Mouse (Mus musculus) neural tube, embryonic 13.5 days (tissue): ENCODE measurements at regions not wholly inside any gene's neighbourhood (a gene's known extent, or its start where the extent isn't known, plus 50 kb on each side); places are given as distances from the start of the nearest gene placed in this dataset.

ENCODE experiments used
- ATAC-seq: fragments of 200-750 bp; cut with Nextera tagmentation; 2 replicates; pipeline ENCODE4 v1.8.0; 2017; ENCODE audit warnings: low read depth, mild to moderate bottlenecking, moderate TSS enrichment, moderate library complexity
- H3K27ac ChIP-seq: fragments of 300-500 bp; sonication (generic); replicated peaks from 2 replicates; pipeline ENCODE4 v1.5.1; 2015; ENCODE audit warnings: moderate library complexity, mild to moderate bottlenecking, inconsistent platforms
- H3K27me3 ChIP-seq: fragments of 300-500 bp; sonication (generic); 2 replicates; pipeline ENCODE4 v1.6.1; 2015; ENCODE audit warnings: mild to moderate bottlenecking, inconsistent platforms
- H3K36me3 ChIP-seq: fragments of 300-500 bp; sonication (generic); 2 replicates; pipeline ENCODE4 v1.6.1; 2015; ENCODE audit warnings: mild to moderate bottlenecking, inconsistent platforms
- H3K4me1 ChIP-seq: fragments of 300-500 bp; sonication (generic); replicated peaks from 2 replicates; pipeline ENCODE4 v1.6.1; 2015; ENCODE audit warnings: inconsistent platforms
- H3K4me2 ChIP-seq: fragments of 300-500 bp; sonication (generic); 2 replicates; pipeline ENCODE4 v1.6.1; 2015; ENCODE audit warnings: inconsistent platforms, mild to moderate bottlenecking, moderate library complexity
- H3K4me3 ChIP-seq: fragments of 300-500 bp; sonication (generic); 2 replicates; pipeline ENCODE4 v1.5.1; 2015; ENCODE audit warnings: mild to moderate bottlenecking, inconsistent platforms
- H3K9ac ChIP-seq: fragments of 300-500 bp; sonication (generic); 2 replicates; pipeline ENCODE4 v1.6.1; 2015; ENCODE audit warnings: moderate library complexity, mild to moderate bottlenecking, inconsistent platforms
- H3K9me3 ChIP-seq: fragments of 300-500 bp; sonication (generic); 2 replicates; pipeline ENCODE4 v1.6.1; 2016; ENCODE audit warnings: inconsistent platforms
- WGBS: fragments of 180-500 bp; shearing (Covaris S2); methylation state at CpG from one replicate; pipeline ENCODE4 v1.1.7; 2015; 5-methylcytosine and 5-hydroxymethylcytosine counted together

- no peak overlapping the region for H3K27ac ChIP-seq
- H3K36me3 ChIP-seq = no peaks in the 10 kb centered on the region
- no peak overlapping the region for H3K4me3 ChIP-seq
- H3K4me2 ChIP-seq = no peak overlapping the region
- no peak for ATAC-seq
- 14% methylated on average over 3 of the region's 3 CpGs for WGBS
- no peak overlapping the region for H3K9ac ChIP-seq
- peaks cover 31% of the 10 kb centered on the region for H3K4me1 ChIP-seq
- peaks cover 51% of the 10 kb centered on the region for H3K27me3 ChIP-seq
- H3K9me3 ChIP-seq = no peaks in the 10 kb centered on the region
These were observed 73.1 kb downstream of the Rpusd4 start for GRCm38 (mm10) chr9:35340811-35341210.

DNA sequence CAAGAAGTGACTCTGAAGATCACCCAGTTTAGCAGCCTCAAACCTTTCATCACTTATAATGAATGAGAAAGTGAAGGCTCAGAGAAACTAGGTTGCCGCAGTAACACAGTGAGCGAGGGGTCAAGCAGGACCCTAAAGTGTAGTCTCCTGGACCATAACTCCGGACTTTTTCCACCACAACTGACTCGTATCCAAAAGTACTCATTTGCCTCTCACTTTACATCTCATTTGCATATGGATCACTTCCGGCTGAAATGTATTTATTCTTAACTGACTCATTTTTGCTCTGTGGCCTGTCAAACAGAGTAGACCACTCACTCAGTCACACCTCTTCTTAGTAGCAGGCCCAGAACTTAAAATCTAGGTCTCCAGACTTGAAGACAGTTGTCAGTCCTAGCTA lies 73.7 kb downstream of the Rpusd4 start:
- no peak for ATAC-seq
- no peak overlapping the region for H3K27ac ChIP-seq
- H3K9ac ChIP-seq = no peak overlapping the region
- WGBS = 80% methylated on average over 5 of the region's 5 CpGs
- H3K4me2 ChIP-seq = no peak overlapping the region
- H3K36me3 ChIP-seq = no peaks in the 10 kb centered on the region
- peaks cover 25% of the 10 kb centered on the region for H3K4me1 ChIP-seq
- no peak overlapping the region for H3K4me3 ChIP-seq
- no peaks in the 10 kb centered on the region for H3K9me3 ChIP-seq
- peaks cover 51% of the 10 kb centered on the region for H3K27me3 ChIP-seq

GRCm38 (mm10) chr9:35342436-35342835 lies 74.8 kb downstream of the Rpusd4 start:
- 54% methylated on average over 2 of the region's 2 CpGs for WGBS
- no peak overlapping the region for H3K4me3 ChIP-seq
- H3K4me1 ChIP-seq = peaks cover 18% of the 10 kb centered on the region
- H3K4me2 ChIP-seq = no peak overlapping the region
- H3K27me3 ChIP-seq = peaks cover 54% of the 10 kb centered on the region
- no peak for ATAC-seq
- H3K36me3 ChIP-seq = no peaks in the 10 kb centered on the region
- H3K9me3 ChIP-seq = no peaks in the 10 kb centered on the region
- no peak overlapping the region for H3K27ac ChIP-seq
- no peak overlapping the region for H3K9ac ChIP-seq

GRCm38 (mm10) chr9:35343336-35343735 lies 75.7 kb downstream of the Rpusd4 start:
- H3K9me3 ChIP-seq = no peaks in the 10 kb centered on the region
- no peak overlapping the region for H3K4me3 ChIP-seq
- H3K36me3 ChIP-seq = no peaks in the 10 kb centered on the region
- no peak for ATAC-seq
- no peak overlapping the region for H3K9ac ChIP-seq
- H3K27me3 ChIP-seq = peaks cover 51% of the 10 kb centered on the region
- no peak overlapping the region for H3K4me2 ChIP-seq
- peaks cover 18% of the 10 kb centered on the region for H3K4me1 ChIP-seq
- H3K27ac ChIP-seq = no peak overlapping the region

- Histone ChIP-seq H3K9me3 (no peaks in the 10 kb centered on the region), H3K4me1 (peaks cover 18% of the 10 kb centered on the region), H3K4me2 (no peak overlapping the region), H3K27me3 (peaks cover 42% of the 10 kb centered on the region), H3K36me3 (no peaks in the 10 kb centered on the region), H3K9ac (no peak overlapping the region), H3K27ac (no peak overlapping the region), H3K4me3 (no peak overlapping the region)
- ATAC-seq = no peak
- WGBS = 54% methylated on average over 6 of the region's 6 CpGs
These were observed 76.6 kb upstream of the Cdon start for GRCm38 (mm10) chr9:35344374-35344773.

- Histone ChIP-seq H3K9ac (no peak overlapping the region), H3K36me3 (no peaks in the 10 kb centered on the region), H3K4me1 (peaks cover 10% of the 10 kb centered on the region), H3K9me3 (no peaks in the 10 kb centered on the region), H3K27me3 (peaks cover 33% of the 10 kb centered on the region), H3K4me3 (no peak overlapping the region), H3K4me2 (no peak overlapping the region), H3K27ac (no peak overlapping the region)
- ATAC-seq = no peak
- 79% methylated on average over 5 of the region's 5 CpGs for WGBS
These were observed 74.5 kb upstream of the Cdon start for GRCm38 (mm10) chr9:35346378-35346777.

DNA sequence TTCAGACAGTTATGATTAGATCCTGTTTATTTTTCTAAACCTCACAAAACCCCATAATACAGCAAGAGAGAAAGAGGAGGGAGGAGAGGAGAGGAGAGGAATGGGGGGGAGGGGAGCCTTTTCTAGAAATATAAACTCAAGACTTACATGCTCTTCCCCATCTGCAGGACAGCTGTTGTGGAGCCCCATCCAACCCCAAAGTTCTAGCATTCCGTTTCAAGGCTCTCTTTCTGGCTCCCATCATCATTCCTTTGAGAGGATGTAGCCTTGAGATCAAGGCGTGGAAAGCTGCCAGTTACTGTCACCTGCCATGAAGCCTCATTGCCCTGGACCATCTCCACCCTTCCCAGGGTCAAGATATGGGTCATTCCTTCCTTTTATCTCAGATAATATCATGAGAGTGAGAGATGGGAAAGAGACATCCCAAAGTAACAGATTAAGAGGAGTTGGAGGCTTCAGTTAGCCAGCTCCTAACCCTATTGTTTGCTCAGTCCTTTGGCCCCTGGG lies 70.8 kb upstream of the Cdon start:
- no peak for ATAC-seq
- 89% methylated on average over 2 of the region's 2 CpGs for WGBS
- no peak overlapping the region for H3K27ac ChIP-seq

DNA sequence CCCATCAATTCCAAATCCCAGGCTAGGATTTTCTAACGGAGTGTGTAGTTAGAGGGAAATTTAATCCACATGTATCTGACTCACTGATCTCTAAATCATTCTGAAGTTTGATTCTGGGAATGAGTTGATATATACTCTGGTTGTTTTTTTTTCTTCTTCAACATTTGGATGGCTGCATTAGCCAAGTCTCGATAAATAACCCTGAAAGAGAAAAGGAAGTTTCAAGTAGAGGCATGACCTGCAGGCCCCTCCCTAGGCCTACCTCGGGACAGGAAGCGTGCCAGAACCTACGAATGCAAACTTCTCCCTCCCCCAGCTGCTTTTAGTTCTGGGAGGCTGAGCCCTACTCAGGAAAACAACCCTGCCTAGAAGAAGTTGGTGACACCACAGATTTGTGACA lies 69.4 kb upstream of the Cdon start:
- Histone ChIP-seq H3K36me3 (no peaks in the 10 kb centered on the region), H3K4me3 (no peak overlapping the region), H3K4me1 (peaks cover 9% of the 10 kb centered on the region; the same call in 1 of the 2 replicates), H3K9ac (no peak overlapping the region), H3K9me3 (no peaks in the 10 kb centered on the region), H3K4me2 (no peak overlapping the region), H3K27me3 (peaks cover 8% of the 10 kb centered on the region; the same call in 1 of the 2 replicates), H3K27ac (no peak overlapping the region)
- WGBS = 85% methylated on average over 5 of the region's 5 CpGs
- ATAC-seq = no peak

More for the DNA sequence above, 70.8 kb upstream of the Cdon start:
- H3K4me3 ChIP-seq = no peak overlapping the region
- H3K4me2 ChIP-seq = no peak overlapping the region
- H3K9me3 ChIP-seq = no peaks in the 10 kb centered on the region
- H3K27me3 ChIP-seq = peaks cover 16% of the 10 kb centered on the region
- peaks cover 9% of the 10 kb centered on the region; the same call in 1 of the 2 replicates for H3K4me1 ChIP-seq
- H3K9ac ChIP-seq = no peak overlapping the region
- no peaks in the 10 kb centered on the region for H3K36me3 ChIP-seq

- Histone ChIP-seq H3K9ac (no peak overlapping the region), H3K4me3 (no peak overlapping the region), H3K27me3 (peaks cover 12% of the 10 kb centered on the region), H3K9me3 (no peaks in the 10 kb centered on the region), H3K4me1 (peaks cover 11% of the 10 kb centered on the region; the same call in 1 of the 2 replicates), H3K36me3 (no peaks in the 10 kb centered on the region), H3K27ac (no peak overlapping the region), H3K4me2 (no peak overlapping the region)
- 0 out of 2 replicates have a peak, but pooled peaks have one; percentile 27 for ATAC-seq
- whole genome bisulfite sequencing = 54% methylated on average over 7 of the region's 7 CpGs
These were observed 66.2 kb upstream of the Cdon start for GRCm38 (mm10) chr9:35354652-35355130.

GRCm38 (mm10) chr9:35359699-35360098 lies 61.2 kb upstream of the Cdon start:
- H3K4me2 ChIP-seq = no peak overlapping the region
- H3K9me3 ChIP-seq = no peaks in the 10 kb centered on the region
- 0 out of 2 replicates have a peak overlapping the region, but pooled peaks have one; percentile 52 for H3K27ac ChIP-seq
- H3K36me3 ChIP-seq = no peaks in the 10 kb centered on the region
- 70% methylated on average over 6 of the region's 6 CpGs for WGBS
- peaks cover 34% of the 10 kb centered on the region for H3K4me1 ChIP-seq
- no peak overlapping the region for H3K4me3 ChIP-seq
- H3K27me3 ChIP-seq = peaks cover 47% of the 10 kb centered on the region
- H3K9ac ChIP-seq = no peak overlapping the region
- no peak for ATAC-seq

DNA sequence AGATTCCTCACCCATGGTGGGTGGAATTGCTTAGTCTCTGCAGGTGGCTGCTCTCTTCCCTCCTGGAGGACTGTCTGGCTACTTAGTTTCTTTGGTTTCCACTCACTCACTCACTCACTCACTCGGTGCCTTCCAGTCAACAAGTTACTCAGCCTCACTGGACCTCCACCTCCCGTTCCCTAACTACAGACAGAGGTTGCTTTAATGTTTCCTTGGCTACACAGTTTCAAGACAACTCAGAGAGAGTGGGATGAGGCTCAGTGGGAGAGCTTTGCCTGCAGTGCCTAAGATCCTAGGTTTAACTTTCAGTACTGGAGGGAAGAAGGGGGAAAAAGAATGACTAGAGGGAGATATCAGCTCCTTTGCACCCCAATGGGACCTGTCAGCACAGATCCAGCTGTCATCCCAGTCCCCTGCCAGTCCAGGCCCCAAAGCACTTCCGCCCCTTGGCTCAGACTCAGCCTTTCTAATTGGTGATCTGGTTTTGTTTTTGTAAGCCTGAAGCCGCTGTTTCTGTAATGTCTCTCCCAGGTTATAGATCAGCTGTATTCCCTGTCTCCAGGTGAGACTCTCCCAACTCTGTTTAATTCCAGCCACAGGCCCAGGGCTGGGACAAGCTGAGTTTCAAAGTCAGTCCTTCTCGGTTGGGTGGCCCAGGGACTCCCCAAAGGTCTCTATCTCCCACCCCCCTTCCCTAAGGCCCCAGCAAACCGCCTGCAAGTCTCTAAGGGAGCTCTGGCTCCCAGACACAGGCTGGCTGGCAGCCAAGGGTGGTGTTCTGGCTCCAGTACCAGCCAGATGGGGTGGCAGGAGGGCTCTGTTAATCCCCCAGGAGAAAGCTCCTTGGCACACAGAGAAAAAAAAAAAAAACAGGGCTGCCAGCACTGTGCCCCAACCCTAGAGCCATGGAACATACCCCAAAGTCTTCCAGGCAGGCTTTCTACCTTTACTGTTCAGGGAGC lies 60.5 kb upstream of the Cdon start:
- Histone ChIP-seq H3K4me2 (no peak overlapping the region), H3K9ac (no peak overlapping the region), H3K4me1 (peaks cover 31% of the 10 kb centered on the region), H3K4me3 (no peak overlapping the region), H3K27ac (peak overlapping the region; percentile 52; the same call in 1 of the 2 replicates), H3K36me3 (no peaks in the 10 kb centered on the region), H3K9me3 (no peaks in the 10 kb centered on the region), H3K27me3 (peaks cover 52% of the 10 kb centered on the region)
- peak; percentile 73 for ATAC-seq
- 42% methylated on average over 6 of the region's 6 CpGs for WGBS

GRCm38 (mm10) chr9:35361432-35361831 lies 59.5 kb upstream of the Cdon start:
- Histone ChIP-seq H3K36me3 (no peaks in the 10 kb centered on the region), H3K4me2 (no peak overlapping the region), H3K27ac (no peak overlapping the region), H3K9ac (no peak overlapping the region), H3K4me3 (no peak overlapping the region), H3K9me3 (no peaks in the 10 kb centered on the region), H3K27me3 (peaks cover 53% of the 10 kb centered on the region), H3K4me1 (peaks cover 31% of the 10 kb centered on the region)
- no peak for ATAC-seq
- WGBS = 34% methylated on average over 4 of the region's 4 CpGs
